Mouse (Mus musculus): Measurements from ENCODE around the gene Ago3.

The Ago3 gene

DNA sequence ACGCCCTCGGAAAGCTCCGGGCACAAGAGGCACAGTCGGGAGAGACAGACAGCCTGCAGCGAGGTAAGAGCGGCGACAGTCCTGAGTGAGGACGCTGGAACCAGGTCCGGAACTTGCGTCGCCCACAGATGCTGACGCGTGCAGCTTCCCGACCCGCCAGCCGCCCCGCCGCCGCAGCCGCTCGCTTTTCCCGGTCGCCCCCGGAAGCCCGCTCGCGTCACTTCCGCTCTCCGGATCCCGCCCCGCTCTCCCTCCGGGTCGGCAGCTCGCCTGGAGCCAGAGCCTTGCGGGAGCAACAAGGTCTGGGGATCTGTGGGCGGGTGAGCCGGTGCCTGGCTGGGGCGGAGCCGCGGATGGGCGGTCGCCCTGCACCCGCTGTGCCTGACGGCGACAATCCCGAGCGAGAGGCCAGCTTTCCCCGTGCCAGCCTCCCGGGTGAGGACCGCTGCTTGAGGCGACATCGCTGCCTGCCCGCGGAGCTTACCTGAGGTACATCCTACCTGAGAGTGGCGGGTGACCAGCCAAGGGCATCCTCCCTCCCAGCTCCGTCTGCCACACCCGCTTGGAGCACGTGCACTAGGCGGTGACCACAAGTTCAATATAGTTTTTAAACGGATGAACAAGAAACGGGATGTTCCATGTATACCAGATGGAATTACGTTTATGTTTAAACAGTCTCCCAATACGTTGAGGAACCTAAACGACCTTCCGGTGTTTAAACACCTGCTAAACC, at the start of gene Ago3:
TSS of gene Ago3 (minus strand) at position 210 of the 733 bp plus-strand sequence.
- peak; percentile 86 for DNase-seq (ENCODE audit: low spot score)

DNA sequence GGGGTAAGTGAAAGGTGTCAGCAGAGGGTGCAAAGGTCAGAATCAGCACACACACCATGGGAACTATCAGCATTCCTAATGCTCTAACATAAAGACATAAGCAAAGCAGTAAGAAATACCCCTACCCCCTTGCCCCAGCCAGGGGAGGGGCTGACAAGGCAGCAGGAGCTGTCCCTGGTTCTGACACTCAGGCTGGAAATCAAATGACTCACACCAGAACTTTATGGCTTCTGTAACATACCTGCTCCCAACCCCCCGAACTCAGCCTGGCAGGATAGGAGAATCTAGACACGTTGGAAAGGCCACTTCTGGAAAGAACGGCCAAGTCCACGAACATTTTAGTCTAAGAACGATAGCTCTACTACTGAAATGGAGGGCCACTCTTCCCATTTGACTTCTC, 43.7 kb upstream of the Ago3 start:
- no peak for DNase-seq (ENCODE audit: low spot score)

DNA sequence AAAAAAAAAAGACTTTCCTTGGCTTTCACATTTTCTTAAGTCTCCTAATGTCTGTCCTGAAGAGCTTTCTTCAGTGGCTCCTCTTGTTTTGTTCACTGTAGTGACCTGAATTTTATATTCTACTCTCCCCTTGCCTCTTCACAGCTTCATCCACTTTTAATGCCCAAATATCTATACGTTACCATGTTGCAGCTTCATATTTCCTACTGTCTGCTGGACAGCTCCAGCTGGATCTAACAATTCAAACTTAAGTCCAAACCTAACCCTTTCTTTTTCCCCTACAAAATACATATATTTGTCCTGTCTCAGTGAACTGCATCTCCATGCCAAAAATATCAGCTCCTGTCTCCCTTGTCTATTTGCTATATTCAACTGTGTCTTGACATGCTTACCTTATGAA, 40.0 kb upstream of the Ago3 start:
- DNase-seq (ENCODE audit: low spot score), result no peak

- DNase-seq (ENCODE audit: low spot score), result no peak
These were observed 39.6 kb upstream of the Ago3 start for GRCm38 (mm10) chr4:126468925-126469324.

GRCm38 (mm10) chr4:126468285-126468901, 39.0 kb upstream of the Ago3 start, which contains the start of gene Ago1:
Gene Ago1, minus strand, starts transcription at chr4:126468583.
- peak; percentile 86 for DNase-seq (ENCODE audit: low spot score)

GRCm38 (mm10) chr4:126467721-126468284, 38.4 kb upstream of the Ago3 start:
- peak; percentile 16 for DNase-seq (ENCODE audit: low spot score)

GRCm38 (mm10) chr4:126466251-126466750, 36.9 kb upstream of the Ago3 start:
- DNase-seq (ENCODE audit: low spot score), result no peak

GRCm38 (mm10) chr4:126465843-126466242, 36.5 kb upstream of the Ago3 start:
- no peak for DNase-seq (ENCODE audit: low spot score)

DNA sequence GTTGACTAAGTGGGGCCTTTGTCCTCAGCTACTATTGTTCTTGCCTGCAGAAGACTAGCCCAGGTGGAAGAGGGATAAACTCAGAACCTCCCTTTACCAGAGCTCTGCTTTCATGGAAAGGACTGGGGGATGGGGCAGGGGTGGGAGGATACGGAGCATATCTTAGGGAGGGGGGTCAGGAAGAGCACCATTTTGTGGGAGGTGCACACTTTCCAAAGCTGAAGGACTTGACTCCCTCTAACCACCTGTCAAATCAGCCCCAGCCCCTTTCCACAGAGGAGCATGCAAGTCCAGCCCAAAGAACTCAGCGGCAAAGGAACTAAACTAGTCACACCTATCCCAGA, 35.5 kb upstream of the Ago3 start:
- DNase-seq (ENCODE audit: low spot score), result no peak

DNA sequence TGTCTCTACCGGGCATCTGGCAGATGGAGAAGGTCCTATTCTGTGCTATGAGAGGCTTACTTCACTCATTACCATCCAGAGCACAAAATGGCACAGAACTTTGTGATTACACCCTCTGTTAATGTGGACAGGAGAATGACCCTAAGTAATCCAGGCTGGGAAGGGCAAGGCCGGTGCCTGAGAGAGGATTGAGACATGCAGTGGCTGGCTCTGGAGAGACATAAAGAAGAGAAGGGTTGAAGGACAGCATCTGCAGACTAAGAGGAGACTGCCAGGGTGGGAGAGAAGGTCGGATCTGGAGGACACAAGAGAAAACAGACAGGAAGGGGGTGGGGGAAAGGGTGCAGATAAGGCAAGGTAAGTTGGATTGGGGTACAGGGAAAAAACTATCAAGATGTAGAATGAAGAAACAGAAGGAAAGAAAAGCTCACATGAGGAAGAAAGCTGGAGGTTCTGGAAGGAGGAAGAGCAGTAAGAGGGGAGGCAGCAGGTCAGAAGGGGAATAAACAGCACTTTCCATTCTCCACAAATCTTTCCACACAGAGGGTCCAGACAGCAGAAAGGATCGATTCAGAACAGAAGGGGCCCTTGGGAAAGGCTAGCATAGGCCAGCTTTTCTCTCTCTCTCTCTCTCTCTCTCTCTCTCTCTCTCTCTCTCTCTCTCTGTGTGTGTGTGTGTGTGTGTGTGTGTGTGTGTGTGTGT, 35.0 kb upstream of the Ago3 start:
- DNase-seq (ENCODE audit: low spot score), result no peak

DNA sequence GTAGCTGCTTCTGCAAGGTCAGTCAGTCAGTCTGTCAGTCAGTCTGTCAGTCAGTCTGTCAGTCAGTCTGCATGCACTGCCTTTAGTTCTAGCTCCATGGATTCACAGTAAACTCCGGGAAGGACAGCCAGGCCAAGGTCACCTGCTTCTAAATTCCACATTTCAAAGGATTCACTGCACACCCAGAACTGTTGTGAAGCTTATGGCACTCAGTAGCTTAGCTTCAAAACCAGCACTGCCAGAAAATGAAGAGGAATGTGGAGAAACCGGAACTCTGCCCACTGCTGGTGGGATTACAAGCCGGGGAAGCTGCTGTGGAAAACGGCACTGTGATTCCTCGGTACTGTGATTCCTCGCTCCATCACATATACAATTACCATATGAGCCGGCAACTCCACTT, 26.1 kb upstream of the Ago3 start:
- no peak for DNase-seq (ENCODE audit: low spot score)

- DNase-seq (ENCODE audit: low spot score), result no peak
These were observed 25.3 kb upstream of the Ago3 start for GRCm38 (mm10) chr4:126454547-126455254.

GRCm38 (mm10) chr4:126450268-126450667, 20.9 kb upstream of the Ago3 start:
- no peak for DNase-seq (ENCODE audit: low spot score)

GRCm38 (mm10) chr4:126447126-126447525, 17.8 kb upstream of the Ago3 start:
- no peak for DNase-seq (ENCODE audit: low spot score)

- no peak for DNase-seq (ENCODE audit: low spot score)
These were observed 15.2 kb upstream of the Ago3 start for GRCm38 (mm10) chr4:126444528-126444927.

DNA sequence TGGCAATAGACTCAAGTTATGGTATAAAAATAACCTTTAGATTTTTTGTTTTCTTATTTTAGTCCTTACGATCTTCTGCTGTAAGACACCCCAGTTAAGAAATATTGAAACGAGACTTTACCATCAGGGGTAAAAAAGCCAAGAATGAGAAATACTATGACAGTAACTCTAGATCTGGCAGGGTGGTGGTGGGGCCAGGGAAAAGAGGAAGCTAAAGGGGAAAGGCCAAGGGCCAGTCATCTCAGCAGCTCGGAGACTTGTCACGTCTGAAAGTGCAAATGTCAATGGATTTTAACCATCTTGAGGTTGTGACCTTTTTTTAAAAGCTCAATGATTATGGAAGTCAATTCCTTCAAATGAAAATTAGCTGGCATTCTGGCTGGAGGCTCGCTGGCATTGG, 8.9 kb upstream of the Ago3 start:
- DNase-seq (ENCODE audit: low spot score), result no peak

DNA sequence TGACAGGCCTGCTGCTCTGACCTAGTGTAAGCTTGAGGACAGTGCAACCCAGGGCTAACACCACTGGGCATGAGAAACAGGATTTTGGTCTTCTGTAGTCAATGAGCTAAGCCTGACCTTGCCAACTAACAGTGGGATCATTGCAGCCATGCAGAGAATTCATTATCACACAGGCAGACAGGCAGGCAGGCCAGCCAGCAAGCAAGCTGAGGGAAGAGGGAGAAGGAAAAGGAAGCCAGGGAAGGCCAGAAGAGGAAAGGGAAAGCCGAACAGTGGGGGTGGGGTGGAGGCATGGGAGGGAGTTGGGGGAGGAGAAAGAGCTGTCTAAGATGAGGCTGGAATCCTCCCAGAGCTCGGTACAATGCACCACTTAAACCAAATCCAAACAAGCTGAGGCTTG, 6.9 kb upstream of the Ago3 start:
- DNase-seq (ENCODE audit: low spot score), result no peak

GRCm38 (mm10) chr4:126434094-126434493, 4.7 kb upstream of the Ago3 start:
- no peak for DNase-seq (ENCODE audit: low spot score)

GRCm38 (mm10) chr4:126433175-126433574, 3.8 kb upstream of the Ago3 start:
- DNase-seq (ENCODE audit: low spot score), result no peak

GRCm38 (mm10) chr4:126431746-126432145, 2.4 kb upstream of the Ago3 start:
- DNase-seq (ENCODE audit: low spot score), result no peak

- DNase-seq (ENCODE audit: low spot score), result no peak
These were observed 542 bp downstream of the Ago3 start for GRCm38 (mm10) chr4:126428682-126429346.

DNA sequence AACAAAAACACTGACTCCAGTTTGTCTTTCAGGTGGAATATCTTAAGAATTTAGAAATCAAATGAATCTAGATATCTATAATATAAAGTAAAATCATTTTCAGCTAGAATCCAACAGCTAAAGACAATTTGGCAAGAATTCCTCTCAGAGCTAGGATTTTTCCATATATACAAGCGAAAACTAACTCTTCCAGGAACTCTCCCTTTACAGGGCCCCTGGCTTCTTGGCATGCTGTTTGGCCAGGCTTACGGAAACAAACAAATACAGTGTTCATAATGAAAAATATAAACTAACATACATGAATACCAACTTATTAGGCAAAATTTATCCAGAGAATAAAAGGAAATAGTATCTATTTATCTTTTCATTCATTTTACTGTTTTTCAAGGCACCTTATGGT, 5.5 kb downstream of the Ago3 start:
- DNase-seq (ENCODE audit: low spot score), result no peak
